Mouse (Mus musculus) stomach, postnatal 0 days (tissue): ENCODE data around the gene Wwtr1.

ENCODE experiments used
- CTCF ChIP-seq: IDR thresholded peaks from 2 replicates; pipeline ENCODE4 v1.5.1; 2016; ENCODE audit warnings: antibody characterized with exemption, low read depth, mild to moderate bottlenecking, moderate library complexity
- EP300 ChIP-seq: optimal IDR thresholded peaks from 2 replicates; pipeline ENCODE3; 2016; ENCODE audit warnings: antibody characterized with exemption

DNA sequence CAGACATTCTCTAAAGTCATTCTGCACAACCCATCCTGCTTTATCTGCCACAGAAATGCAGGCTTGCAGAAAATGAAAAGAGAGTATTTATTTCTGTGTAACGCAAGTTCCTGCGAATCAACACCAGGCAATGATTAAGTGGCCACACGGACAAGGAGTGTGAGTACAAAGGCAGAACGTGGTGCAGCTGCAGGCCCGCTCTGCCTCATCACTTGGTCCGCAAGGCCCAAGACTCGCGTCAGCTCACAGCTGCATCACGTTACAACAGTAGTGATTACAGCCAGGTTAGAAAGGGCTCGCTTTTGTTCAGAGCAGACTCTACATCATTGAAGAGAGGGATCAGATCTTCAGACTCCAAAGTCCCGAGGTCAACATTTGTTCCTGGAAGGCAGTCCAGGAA is 117.1 kb downstream of the Wwtr1 start:
- TF ChIP-seq CTCF (no peak), EP300 (no peak)
